Mouse (Mus musculus): Measurements from ENCODE around the gene Scaf1.

GRCm38 (mm10) chr7:45058607-45059571, 42.7 kb upstream of the Scaf1 start:
- TF ChIP-seq ZNF384 (IDR thresholded peaks at IDR 0.05; ENCODE audit: low read depth, low read length) (no peak), HCFC1 (IDR thresholded peaks at IDR 0.05; ENCODE audit: borderline replicate concordance, insufficient read depth, low read length) (no peak), MAFK (IDR thresholded peaks at IDR 0.05; ENCODE audit: insufficient read depth, low read depth, low read length) (no peak), ZC3H11A (IDR thresholded peaks at IDR 0.05; ENCODE audit: borderline replicate concordance, low read depth, low read length) (no peak), CHD2 (IDR thresholded peaks at IDR 0.05; ENCODE audit: low read depth, low read length) (no peak)

All from ES-E14 (cell line).